Mouse (Mus musculus) gastrocnemius, postnatal 25 days (tissue): Measurements from ENCODE around the gene Ccdc66. TPM values are rescaled to one million over a fixed set of nuclear protein-coding genes. Genes with fewer than 3 reads are reported as not detected.

Experiments used
- DNase-seq: peaks from one replicate; pipeline ENCODE4 v3.0.0; 2022
- long read RNA-seq, 2 experiments: library from polyadenylated mRNA; stranded (forward); transcript quantifications; one replicate each; pipeline ENCODE4 v2.0.0; 2021
- total RNA-seq, 2 experiments: library from RNA; stranded (reverse); gene quantifications; 1 replicate in 1 of 2; 2 replicates in 1 of 2; pipeline ENCODE4 v1.2.3; 2021

The Ccdc66 gene
- total RNA-seq, result 1 to 10 TPM; 6.5 to 7.4 TPM
- long read RNA-seq, experiment 1, result 0 reads
- long read RNA-seq, experiment 2, partial matches to known transcripts, result 2 of 2 reads
- long read RNA-seq, experiment 2, other reads (novel, unspliced or antisense), result 0 of 2 reads

- DNase-seq, result peak; percentile 97
These were observed at the start of gene Ccdc66 for GRCm38 (mm10) chr14:27507894-27508643. Ccdc66 (minus strand) TSS chr14:27508460.

DNA sequence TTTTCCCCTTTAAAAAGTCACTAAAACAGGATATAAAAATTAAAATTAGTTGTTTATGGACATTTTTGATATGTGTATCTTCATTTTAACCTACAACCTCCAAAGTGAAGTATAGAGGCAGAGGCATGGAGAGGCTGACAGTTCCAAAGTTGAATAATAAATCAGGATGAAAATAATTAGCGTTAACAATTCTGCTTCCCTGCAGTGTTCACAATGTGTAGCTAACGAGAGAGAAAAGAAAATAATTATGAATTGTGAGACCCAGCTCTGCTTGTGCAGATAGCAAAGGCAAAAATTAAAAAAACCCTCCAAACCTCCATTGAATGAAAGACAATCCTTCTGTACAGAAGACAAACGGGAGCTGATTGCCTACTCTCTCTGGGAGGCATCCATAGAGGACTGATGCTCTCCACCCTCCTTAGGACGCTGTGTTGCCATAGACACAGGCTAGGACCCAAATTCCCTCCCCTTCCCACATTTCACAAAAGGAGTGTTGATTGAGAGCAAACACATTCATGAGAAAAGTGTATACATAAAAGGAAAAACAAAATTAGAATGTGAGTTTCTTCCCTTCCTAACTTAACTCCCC lies 35.7 kb upstream of the Ccdc66 start:
- no peak for DNase-seq

DNA sequence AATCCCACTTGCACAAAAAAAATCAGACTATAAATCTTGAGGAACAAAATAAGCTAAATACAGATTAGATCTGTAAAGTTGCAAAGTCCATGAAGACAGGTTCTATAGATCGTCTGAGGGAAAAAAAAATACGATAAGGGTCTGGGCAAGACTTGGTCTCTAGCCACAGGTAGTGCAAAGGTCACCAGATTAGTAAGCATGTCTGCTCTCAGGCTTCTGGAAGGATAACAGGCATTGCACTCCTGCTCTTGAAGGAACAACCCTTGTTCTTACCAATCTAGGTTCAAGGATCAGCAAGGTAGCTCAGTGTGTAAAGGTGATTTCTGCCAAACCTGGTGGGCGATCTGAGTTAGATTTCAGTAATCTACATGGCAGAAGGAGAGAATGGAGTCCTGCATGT lies 28.2 kb upstream of the Ccdc66 start:
- no peak for DNase-seq

- DNase-seq, result no peak
These were observed 16.3 kb upstream of the Ccdc66 start for GRCm38 (mm10) chr14:27524541-27524940.

GRCm38 (mm10) chr14:27508644-27509301 lies 513 bp upstream of the Ccdc66 start:
- DNase-seq, result no peak

DNA sequence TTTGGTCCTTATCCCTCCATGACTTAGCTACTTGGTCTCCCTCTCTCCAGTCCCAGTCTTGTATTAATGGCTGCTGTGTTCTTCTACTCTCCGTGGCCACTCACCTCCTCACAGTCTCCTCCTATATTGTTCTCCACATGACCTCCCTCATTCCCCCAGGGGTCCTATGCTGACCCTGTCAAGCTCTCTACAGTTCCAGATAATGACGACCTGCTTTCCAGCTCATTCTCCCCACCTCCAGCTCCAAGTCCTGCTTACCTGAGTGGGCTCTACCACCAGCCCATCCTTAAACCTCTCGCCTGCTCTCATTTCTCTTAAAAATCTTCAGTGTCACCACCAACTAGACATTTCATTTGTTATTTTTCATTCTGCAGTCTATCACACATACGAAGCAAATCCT lies 7.2 kb downstream of the Ccdc66 start:
- no peak for DNase-seq

DNA sequence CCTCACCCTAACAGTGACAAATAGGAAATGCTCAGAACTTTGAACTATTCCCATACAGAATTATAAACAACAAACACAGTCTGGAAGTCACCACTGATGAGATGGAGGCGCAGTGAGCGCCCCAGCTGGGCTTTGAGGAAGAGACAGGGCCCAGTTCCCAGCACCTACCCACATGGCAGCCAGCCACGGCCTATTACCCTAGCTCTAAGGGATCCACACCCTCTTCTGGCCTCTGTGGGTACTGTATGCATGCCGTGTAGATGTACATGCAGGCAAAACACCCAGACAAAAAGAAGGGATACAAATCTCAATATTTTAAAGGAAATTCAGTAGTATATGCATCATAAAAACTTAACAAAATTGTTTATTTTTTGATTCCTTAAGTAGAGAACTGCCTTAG lies 14.7 kb downstream of the Ccdc66 start:
- no peak for DNase-seq

DNA sequence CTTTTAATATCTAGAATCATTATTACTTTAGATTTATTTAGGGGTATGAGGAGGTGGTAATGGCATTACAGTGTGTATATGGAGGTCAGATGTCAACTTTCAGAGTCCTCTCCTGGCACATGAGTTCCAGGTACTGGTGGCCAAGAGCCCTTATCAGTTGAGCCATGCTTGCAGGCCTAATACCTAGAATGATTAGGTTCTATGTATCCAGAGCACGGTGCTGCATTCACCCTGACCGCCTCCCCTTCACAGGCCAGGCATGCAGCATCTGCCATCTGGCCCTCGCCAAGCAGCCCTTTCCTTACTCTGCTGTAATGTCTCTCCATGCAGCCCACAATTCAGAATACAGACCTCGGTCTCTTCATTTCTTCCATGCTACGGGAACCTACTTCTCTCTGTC lies 16.9 kb downstream of the Ccdc66 start:
- no peak for DNase-seq

GRCm38 (mm10) chr14:27446963-27447362 lies 61.3 kb downstream of the Ccdc66 start:
- DNase-seq, result no peak

DNA sequence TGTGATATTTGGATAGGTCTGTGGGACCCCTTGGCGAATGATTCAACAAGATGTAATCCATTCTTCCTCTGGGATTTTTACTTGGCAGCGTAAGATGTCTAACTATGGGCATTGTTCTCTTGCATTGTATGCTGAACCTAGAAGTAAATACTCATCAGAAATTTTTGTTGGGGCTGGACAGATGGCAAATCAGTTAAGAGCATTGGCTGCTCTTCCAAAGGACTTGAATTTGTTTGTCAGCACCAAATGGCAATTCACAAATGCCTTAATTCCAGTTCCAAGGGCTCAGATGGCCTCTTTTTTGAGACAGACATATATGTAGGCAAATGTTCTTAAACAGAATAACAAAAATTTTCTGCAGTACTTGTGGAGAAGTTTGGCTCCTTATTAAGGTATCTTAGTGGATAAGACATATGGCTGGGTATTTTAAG lies 63.4 kb downstream of the Ccdc66 start:
- DNase-seq, result no peak

DNA sequence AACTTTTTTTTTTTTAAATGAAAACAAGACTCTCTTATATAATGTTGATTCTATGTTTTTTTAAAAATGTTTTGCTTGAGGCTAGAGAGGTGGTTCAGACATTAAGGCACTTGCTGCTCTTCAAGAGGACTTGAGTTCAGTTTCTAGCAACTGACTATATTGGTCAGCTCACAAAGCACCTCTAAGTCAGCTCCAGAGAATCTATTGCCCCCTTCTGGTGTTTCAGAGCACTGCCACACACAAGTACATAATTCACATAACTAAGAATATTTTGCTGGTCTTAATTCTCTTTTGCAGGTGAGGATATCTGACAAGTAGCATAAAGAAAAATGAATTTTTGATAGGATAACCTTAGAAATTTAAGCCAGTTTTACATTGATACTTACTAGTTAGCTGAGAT lies 67.3 kb downstream of the Ccdc66 start:
- DNase-seq, result no peak

DNA sequence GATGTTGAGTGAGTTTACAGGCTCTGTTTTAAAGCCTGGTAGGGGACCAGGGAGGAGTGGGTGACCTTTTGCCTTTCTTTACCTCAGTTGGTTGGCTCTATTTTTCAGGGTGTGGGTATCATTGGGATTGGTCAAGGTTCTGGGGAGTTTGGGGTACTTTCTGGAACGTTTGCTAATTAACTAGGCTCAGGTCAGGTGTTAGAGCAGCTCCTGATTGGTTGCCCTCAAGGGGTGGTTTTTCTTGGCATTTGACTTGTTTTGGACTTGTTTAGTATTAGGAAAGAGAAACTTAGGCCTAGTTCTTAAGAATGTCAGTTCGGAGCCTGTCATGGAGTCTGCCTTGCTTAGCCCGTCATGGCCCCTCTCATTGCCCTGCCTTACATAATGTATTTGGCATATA lies 71.4 kb downstream of the Ccdc66 start:
- no peak for DNase-seq

DNA sequence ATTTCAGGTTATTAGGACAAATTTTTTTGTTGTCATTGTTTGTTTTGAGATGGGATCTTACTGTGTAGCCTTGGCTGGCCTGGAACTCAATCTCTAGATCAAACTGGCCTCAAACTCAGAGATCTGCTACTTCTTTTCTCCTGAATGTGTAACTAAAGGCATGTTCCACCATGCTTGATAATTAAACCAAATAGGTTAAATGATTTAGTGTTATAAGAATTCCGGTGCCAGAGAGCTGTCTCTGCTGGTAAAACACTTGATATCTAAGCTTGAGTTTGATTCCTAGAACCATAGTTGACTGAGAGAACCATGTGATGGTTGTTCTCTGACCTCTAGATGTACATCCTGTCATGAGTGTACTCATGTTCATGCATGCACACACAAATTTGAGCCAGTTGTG lies 72.1 kb downstream of the Ccdc66 start:
- DNase-seq, result no peak

- no peak for DNase-seq
These were observed 76.2 kb downstream of the Ccdc66 start for GRCm38 (mm10) chr14:27432064-27432463.

Other genes with a start within 250 kb of the Ccdc66 start
- 1 to 10 TPM; 5.5 to 5.9 TPM for gene Fam208a, start 79.6 kb downstream of the Ccdc66 start, total RNA-seq
- under 1 TPM; 0.56 to 0.87 TPM for gene Erc2, start 114.0 kb upstream of the Ccdc66 start, total RNA-seq